Mouse (Mus musculus) CD4-positive, CD25-positive, alpha-beta regulatory T cell, adult 4 months (primary cell): ENCODE measurements around the gene Olfr612. TPM values are rescaled to one million over a fixed set of nuclear protein-coding genes. Genes with fewer than 3 reads are reported as not detected.
"Not testable (repeated sequence)": the region's sequence is repeated elsewhere in the genome, so short reads cannot be mapped to it uniquely, and the experiment has no call there.

Source experiments
- ATAC-seq: one replicate; pipeline ENCODE4 v1.8.0; 2017
- polyA plus RNA-seq, 2 experiments: library from polyadenylated mRNA; unstranded; fragments of 100-300 nt; shearing (Covaris generic); gene quantifications; one replicate each; pipeline ENCODE4 v1.2.1; 2017

The Olfr612 gene
- not detected for polyA plus RNA-seq

GRCm38 (mm10) chr7:103542617-103543016 lies at the start of gene Olfr612:
Gene Olfr612 (minus strand): TSS chr7:103542717.
- ATAC-seq: not testable (repeated sequence)

GRCm38 (mm10) chr7:103589803-103590202 lies 47.3 kb upstream of the Olfr612 start, which contains the start of gene Olfr618:
Gene Olfr618 (plus strand): TSS chr7:103590103.
- ATAC-seq: no peak

- ATAC-seq: no peak
Measured at GRCm38 (mm10) chr7:103572761-103573160, 30.2 kb upstream of the Olfr612 start, which contains the start of gene Olfr617. Gene Olfr617 (plus strand): TSS chr7:103573061.

DNA sequence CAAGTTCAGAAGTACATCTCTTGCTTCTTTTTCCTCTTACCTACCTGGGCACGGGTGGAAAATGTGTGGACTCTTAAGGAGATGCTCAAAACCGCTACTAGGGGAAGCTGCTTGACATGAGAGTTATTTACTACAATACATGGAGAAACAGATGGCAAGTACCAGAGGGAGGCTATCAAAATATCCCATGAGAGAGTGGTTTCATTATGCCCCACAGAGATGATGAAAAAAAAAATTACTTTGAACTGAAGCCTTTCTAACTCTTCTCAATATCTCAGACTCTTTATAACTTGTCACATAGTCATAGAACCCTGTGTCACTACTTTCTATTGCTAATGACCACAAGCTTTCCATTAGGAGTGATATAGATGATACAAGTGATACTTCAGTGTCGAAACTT lies 26.5 kb upstream of the Olfr612 start, which contains the start of gene Olfr616:
Gene Olfr616 (minus strand): TSS at position 101 of the 400 bp plus-strand sequence.
- no peak for ATAC-seq

DNA sequence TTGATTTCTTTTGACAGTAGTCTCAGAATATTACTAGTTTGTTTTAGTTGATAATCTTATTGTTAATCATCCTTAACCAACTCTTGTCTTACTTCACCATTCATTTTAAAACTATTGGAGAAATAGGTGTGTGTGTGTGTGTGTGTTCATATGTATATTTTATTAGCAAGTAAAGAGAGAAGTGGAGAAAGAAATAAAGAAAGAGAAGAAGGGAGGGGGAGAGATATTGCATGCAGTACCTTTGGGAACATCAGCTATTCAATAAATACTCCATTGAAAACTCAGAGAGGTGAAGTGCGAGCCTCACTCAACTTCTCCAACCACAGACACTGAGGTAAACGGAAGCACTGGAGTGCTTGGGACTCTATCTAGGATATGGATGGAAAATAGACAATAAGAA lies 13.3 kb upstream of the Olfr612 start, which contains the start of gene Olfr615:
Gene Olfr615 (plus strand): TSS at position 301 of the 400 bp plus-strand sequence.
- ATAC-seq: no peak

- ATAC-seq: no peak
Measured at GRCm38 (mm10) chr7:103547774-103548173, 5.3 kb upstream of the Olfr612 start, which contains the start of gene Olfr613. Gene Olfr613 (plus strand): TSS chr7:103548074.

DNA sequence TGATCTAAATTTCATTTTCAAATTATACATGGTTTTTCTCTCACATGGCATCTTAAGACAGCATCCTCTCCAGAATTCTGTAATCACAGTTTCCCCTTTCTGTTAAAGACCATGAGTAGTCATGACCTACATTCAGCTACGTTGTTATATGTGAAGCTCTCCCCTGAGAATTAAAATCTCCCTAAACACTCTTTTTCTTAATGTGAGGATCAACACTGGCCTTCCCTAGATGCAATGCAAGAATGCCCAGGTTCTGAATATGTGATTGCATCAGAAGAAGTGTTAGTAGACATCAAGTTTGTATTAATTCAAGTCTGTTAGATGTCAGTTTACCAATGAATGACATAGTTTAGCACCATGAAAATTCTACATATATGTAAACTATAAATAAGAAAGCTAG lies 21.8 kb downstream of the Olfr612 start, which contains the start of gene Olfr611:
Gene Olfr611 (minus strand): TSS at position 101 of the 400 bp plus-strand sequence.
- not testable (repeated sequence) for ATAC-seq

DNA sequence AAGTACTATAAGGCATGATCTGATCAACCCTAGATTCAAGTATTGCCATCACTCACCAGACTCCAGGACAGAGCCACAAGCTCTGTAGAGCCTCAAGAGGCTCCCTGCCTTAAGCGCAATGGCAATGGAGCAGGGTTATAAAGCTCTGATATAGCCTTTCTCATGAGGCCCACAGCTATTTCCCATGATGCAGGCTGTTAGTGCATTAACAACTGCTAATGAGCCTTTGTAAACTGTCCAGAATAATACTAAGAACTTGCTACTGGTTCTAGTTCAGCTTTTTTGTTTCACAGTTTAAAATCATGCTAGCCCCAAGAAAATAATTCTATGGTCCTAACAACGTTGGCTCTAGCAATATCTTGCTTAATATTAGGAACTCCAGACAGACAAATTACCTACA lies 30.5 kb downstream of the Olfr612 start, which contains the start of gene Olfr610:
Gene Olfr610 (minus strand): TSS at position 101 of the 400 bp plus-strand sequence.
- no peak for ATAC-seq

GRCm38 (mm10) chr7:103497962-103498361 lies 44.6 kb downstream of the Olfr612 start, which contains the start of gene Olfr609:
Gene Olfr609 (minus strand): TSS chr7:103498062.
- ATAC-seq: no peak

Other genes starting within 250 kb of the Olfr612 start
- gene Olfr596, start 237.1 kb downstream of the Olfr612 start, polyA plus RNA-seq: not detected
- gene Olfr597, start 226.4 kb downstream of the Olfr612 start, polyA plus RNA-seq: not detected
- gene Olfr598, start 219.1 kb downstream of the Olfr612 start, polyA plus RNA-seq: not detected
- not detected for gene Olfr599, start 206.8 kb downstream of the Olfr612 start, polyA plus RNA-seq
- not detected for gene Olfr600, start 193.0 kb downstream of the Olfr612 start, polyA plus RNA-seq
- gene Olfr601, start 180.1 kb downstream of the Olfr612 start, polyA plus RNA-seq: under 1 TPM in 1 of 2 experiments, not detected in 1; 0.19 TPM
- gene Olfr603, start 156.5 kb downstream of the Olfr612 start, polyA plus RNA-seq: under 1 TPM in 1 of 2 experiments, not detected in 1; 0.67 TPM
- gene Usp17lc, start 127.6 kb downstream of the Olfr612 start, polyA plus RNA-seq: not detected
- gene Olfr605, start 97.3 kb downstream of the Olfr612 start, polyA plus RNA-seq: not detected
- gene Olfr606, start 93.7 kb downstream of the Olfr612 start, polyA plus RNA-seq: not detected
- gene Olfr607, start 78.6 kb downstream of the Olfr612 start, polyA plus RNA-seq: under 1 TPM in 1 of 2 experiments, not detected in 1; 0.12 TPM
- not detected for gene Olfr608, start 72.8 kb downstream of the Olfr612 start, polyA plus RNA-seq
- not detected for gene Olfr609, start 44.7 kb downstream of the Olfr612 start, polyA plus RNA-seq
- gene Olfr610, start 30.6 kb downstream of the Olfr612 start, polyA plus RNA-seq: not detected
- not detected for gene Olfr611, start 21.9 kb downstream of the Olfr612 start, polyA plus RNA-seq
- gene Olfr613, start 5.4 kb upstream of the Olfr612 start, polyA plus RNA-seq: not detected
- not detected for gene Olfr615, start 13.4 kb upstream of the Olfr612 start, polyA plus RNA-seq
- gene Olfr616, start 26.4 kb upstream of the Olfr612 start, polyA plus RNA-seq: not detected
- gene Olfr617, start 30.3 kb upstream of the Olfr612 start, polyA plus RNA-seq: not detected
- not detected for gene Olfr618, start 47.4 kb upstream of the Olfr612 start, polyA plus RNA-seq
- gene Olfr619, start 57.9 kb upstream of the Olfr612 start, polyA plus RNA-seq: not detected
- 1 to 10 TPM in 1 of 2 experiments, not detected in 1; 1.3 TPM for gene Olfr620, start 69.8 kb upstream of the Olfr612 start, polyA plus RNA-seq
- not detected for gene Olfr622, start 100.0 kb upstream of the Olfr612 start, polyA plus RNA-seq
- not detected for gene Olfr623, start 121.0 kb upstream of the Olfr612 start, polyA plus RNA-seq
- gene Olfr624, start 128.5 kb upstream of the Olfr612 start, polyA plus RNA-seq: not detected
- not detected for gene Olfr625-ps1, start 140.0 kb upstream of the Olfr612 start, polyA plus RNA-seq
- gene Olfr243, start 172.0 kb upstream of the Olfr612 start, polyA plus RNA-seq: not detected
- not detected for gene Olfr628, start 187.7 kb upstream of the Olfr612 start, polyA plus RNA-seq
- gene Olfr629, start 202.2 kb upstream of the Olfr612 start, polyA plus RNA-seq: not detected
- gene Olfr630, start 214.6 kb upstream of the Olfr612 start, polyA plus RNA-seq: not detected
- not detected for gene Olfr69, start 228.9 kb upstream of the Olfr612 start, polyA plus RNA-seq
- not detected for gene Olfr68, start 237.0 kb upstream of the Olfr612 start, polyA plus RNA-seq
- not detected for gene Olfr67, start 249.1 kb upstream of the Olfr612 start, polyA plus RNA-seq